Mouse (Mus musculus) large intestine, adult 2 months (tissue): ENCODE data around the gene Magix. TPM values are rescaled to one million over a fixed set of nuclear protein-coding genes. Genes with fewer than 3 reads are reported as not detected.
"Not testable (repeated sequence)": the region's sequence is repeated elsewhere in the genome, so short reads cannot be mapped to it uniquely, and the experiment has no call there.

Experiments used
- DNase-seq: peaks from one replicate; pipeline ENCODE4 v3.0.0-alpha.2; 2012; ENCODE audit warnings: low read depth, low spot score
- WGBS: fragments of 180-500 bp; shearing (Covaris S2); methylation state at CpG from one replicate; pipeline ENCODE4 v1.1.7; 2018; 5-methylcytosine and 5-hydroxymethylcytosine counted together
- polyA plus RNA-seq: library from polyadenylated mRNA; depleted of rRNA; stranded (reverse); fragments of >200 nt; gene quantifications from 2 replicates; pipeline ENCODE4 v1.2.3, GENCODE M21; 2012; rRNA removed

Magix gene
- polyA plus RNA-seq, result 1.0 and 1.1 TPM in 2 replicates

DNA sequence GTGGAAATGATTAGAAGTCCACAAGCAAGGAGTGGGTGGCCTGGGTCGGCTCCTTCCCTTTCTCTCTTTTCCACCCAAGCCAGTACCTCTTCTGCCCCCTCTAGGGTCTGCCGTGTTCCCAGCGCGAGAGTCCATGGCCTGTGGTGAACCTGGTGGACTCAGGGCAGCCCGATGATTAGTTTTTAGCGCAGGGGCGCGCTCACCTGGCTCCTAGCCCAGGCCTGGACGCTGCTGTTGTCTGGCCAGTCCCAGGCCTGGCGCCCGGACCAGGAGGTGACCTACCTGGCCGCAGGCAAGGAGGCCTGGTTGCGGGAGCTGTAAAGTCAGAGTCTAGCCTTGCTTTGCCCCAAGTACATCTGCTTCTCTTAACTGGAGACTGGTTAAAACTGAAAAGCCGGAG lies at the start of gene Magix:
Gene Magix (minus strand): TSS at position 388 of the 400 bp plus-strand sequence.
- WGBS, result 65% methylated on average over 14 of the region's 14 CpGs

DNA sequence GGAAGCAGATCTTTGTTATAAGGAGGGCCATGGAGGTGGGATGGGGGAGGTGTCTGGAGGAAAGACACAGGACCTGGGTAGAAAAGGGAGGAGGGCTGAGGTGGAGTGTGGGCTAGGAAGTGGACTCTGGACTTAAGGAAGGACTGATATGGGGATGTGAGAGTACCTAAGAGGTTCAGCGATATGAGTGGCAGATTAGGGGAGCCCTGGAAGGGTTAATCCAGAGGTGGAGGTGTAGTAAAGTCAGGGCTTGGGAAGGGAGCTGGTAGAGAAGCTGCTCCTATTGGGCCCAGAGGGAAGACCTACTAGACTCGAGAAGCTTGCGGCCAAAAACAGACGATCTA lies 47.8 kb upstream of the Magix start:
- WGBS, result 24% methylated on average over 4 of the region's 4 CpGs
- DNase-seq, result no peak

More for the DNA sequence above, at the start of gene Magix:
- DNase-seq, result no peak

DNA sequence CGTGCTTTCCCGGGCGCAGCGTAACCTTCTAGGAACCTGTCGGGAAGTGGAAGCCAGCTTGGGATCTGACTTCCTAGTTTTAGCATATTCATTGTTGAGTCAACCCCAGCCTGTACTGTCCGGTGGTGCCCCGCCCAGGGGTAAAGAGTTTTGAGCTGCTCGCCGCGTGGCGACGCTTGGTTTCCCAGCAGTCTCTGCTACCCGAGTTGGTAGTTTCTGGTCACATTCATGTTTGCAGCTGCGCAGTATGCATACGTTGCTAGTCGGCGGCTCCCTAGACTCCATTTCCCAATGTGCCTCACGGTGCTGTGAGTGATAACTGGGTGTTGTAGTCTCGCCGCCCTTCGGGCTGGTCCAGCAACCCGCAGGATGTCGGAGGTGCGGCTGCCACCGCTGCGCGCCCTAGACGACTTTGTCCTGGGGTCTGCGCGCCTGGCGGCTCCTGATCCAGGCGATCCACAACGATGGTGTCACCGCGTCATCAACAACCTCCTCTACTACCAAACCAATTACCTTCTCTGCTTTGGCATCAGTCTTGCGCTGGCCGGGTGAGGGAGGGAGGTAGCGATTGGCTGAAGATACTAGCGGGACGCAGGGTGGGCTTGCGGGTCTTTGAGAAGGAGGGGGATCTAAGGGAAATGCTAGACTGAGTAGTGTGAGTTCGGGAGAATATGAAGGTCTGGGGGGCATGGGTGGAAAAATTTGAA lies 47.3 kb upstream of the Magix start, which contains the start of gene Praf2:
Gene Praf2 (plus strand): TSS at position 225 of the 707 bp plus-strand sequence.
- DNase-seq, result peak; percentile 69
- 15% methylated on average over 42 of the region's 42 CpGs for WGBS

DNA sequence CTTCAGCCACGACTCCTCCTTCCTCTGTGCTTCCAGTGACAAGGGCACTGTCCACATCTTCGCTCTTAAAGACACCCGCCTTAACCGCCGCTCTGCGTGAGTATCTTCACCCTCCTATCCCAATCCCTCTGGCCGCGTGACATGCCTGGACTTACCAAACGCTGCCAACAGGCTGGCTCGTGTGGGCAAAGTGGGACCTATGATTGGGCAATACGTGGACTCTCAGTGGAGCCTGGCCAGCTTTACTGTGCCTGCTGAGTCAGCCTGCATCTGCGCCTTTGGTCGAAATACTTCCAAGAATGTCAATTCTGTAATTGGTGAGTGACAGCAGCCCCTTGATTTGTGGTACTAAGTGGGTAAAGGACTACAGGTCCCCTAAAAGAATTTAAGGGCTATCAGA lies 46.1 kb upstream of the Magix start:
- WGBS, result 82% methylated on average over 13 of the region's 13 CpGs
- no peak for DNase-seq

DNA sequence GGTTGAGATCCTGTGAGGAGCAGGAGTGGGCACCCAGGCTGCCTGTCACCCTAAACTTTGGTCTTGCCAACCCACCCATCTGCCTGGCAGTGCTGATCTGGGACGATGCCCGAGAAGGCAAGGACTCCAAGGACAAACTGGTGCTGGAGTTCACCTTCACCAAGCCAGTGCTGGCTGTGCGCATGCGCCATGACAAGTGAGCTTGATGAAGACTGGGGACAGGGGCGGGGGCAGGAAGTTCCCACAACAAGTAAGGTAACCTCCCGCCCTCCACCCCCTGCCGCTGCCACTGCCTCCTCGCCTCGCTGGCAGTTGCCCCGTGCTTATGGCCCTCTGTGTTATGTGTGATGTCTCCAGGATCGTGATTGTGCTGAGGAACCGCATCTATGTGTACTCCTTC lies 44.8 kb upstream of the Magix start:
- no peak for DNase-seq
- 90% methylated on average over 12 of the region's 12 CpGs for WGBS

DNA sequence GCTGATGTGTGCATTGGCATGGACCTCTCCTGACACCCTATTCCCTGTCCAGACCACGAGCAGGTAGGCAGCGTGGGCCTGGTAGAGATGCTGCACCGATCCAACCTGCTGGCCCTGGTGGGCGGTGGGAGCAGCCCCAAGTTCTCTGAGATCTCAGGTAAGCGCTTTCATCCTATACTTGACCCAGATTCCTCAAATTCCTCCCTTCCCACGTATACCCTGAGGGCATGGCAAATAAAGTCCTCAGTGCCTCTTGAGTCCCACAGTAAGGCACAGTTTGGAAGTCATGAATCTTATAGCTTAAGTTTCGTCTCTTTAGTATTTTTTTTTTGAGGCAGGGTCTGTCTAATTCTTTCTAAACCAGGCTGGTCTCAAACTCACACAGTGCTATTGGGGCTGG lies 43.1 kb upstream of the Magix start:
- WGBS, result 82% methylated on average over 7 of the region's 7 CpGs
- no peak for DNase-seq

DNA sequence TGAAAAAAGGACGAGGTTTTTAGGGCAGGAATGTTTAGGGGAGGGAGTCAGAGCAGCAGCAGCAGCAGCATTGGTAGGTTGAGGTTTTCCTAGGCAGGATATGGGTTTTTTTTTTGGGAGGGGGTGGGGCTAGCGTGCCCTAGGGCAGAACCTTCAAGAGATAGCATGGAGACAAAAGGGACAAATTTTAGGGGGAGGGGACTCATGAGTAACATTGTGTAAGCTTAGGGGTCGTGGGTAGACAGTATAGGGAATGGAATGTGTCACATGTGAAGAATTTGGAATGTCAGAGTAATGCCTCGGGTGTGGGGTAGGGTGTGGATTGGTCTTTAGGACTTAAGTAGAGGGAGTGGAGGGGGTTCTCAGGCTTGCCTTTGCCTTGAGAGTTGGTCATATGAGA lies 41.6 kb upstream of the Magix start:
- 15% methylated on average over 4 of the region's 4 CpGs for WGBS
- DNase-seq, result no peak

DNA sequence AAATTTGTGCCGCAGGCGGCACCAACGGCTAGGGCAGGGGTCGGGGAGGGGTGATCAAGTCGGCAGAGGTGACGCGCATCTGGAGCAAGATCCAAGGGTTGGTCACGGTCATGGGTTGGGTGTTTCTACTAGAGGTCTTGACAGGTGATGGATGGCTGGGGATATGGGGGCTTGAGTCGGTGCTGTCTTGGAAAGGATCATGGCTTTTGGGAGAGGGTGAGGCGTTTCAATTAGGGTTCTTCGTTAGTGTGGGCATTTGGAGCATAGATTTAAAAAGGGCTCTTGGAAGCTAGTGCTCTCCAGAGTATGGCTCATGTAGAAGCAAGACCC lies 41.2 kb upstream of the Magix start:
- 15% methylated on average over 11 of the region's 11 CpGs for WGBS
- DNase-seq, result no peak

DNA sequence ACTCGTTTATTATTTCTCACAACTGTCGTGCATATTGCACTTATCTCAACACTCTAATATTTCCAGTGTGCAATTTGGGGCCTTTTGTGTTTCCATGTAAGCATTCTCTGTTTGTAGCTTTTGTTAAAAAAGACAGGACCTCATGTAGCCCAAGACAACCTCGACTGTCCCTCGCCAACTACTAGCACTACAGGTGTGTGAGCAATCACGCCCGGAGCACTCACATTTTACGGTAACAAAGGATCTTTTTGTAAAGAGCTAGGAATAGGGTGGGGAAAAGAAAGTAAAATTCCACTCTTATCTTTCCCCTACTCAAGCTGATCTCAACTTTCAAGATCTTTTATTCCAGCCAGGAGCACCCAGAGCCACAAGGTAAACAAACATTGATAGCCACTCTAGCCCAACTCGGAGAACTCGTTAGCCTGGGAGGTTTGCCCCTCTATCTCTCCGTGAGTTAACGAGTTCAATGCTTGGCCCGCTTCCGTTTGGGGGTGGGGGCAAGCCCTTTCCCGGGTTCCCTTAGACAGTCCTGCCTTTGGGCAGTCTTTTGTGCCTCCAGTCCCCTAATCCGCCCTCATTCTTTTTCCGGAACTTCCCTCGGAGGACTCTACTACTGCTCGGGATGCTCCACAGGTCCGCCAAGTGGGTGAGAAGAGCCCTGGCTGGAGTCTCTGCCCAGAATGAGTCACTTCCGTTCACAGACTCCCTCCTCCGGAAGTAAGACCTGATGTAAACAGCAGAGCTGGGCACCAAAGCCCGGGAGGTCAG lies 40.6 kb upstream of the Magix start, which contains the start of gene Gm45208:
Gene Gm45208 (plus strand): TSS at position 732 of the 768 bp plus-strand sequence.
- no peak for DNase-seq
- 20% methylated on average over 22 of the region's 22 CpGs for WGBS

DNA sequence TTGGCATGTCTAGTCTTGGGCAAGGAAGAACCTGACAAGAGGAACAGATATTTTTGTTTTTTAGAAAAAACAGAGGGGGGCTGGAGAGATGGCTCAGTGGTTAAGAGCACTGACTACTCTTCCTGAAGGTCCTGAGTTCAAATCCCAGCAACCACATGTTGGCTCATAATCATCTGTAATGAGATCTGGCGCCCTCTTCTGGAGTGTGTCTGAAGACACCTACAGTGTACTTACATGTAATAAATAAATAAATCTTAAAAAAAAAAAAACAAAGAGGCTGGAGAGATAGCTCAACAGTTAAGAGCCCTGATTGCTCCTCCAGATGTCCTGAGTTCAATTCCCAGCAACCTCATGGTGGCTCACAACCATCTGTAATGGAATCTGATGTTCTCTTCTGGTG lies 35.0 kb upstream of the Magix start:
- DNase-seq, result not testable (repeated sequence)
- 64% methylated on average over 1 of the region's 1 CpGs for WGBS

DNA sequence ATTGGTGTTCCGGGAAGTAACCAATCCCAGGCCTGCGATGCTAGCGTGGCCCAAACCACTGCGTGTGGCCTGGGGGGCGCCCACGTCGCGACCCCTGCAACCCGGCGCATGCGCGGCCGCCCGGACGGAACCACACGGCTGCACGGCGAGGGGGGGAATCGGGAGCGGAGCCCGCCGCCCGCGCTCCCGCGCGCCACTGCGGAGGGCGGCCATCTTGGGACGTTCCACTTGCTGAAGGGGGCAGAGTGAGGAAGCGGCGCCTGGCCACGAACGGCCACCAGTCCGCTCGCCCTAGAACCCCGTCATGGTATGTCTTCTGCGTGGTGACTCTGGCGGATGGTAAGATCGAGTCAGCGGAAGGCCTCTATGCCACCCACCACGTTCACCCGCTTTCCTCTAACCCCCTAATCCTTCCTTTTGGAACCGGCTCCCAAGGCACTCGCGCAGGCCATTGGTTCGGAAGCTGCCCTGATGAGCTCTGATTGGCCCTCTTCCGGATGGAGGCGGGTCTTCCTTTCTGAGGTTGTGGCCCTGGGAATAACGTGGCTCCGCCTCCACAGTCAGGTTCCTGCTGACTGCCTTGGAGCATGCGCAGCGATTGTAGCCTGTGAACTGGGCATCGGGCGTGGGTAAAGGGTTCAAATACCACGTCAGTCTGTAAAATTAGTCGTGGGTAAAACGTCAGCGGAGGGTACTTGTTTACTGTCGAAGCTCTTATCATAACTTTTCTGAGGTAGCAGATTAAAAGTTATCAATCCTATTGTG lies 33.3 kb upstream of the Magix start, which contains the start of gene Wdr45:
Gene Wdr45 (plus strand): TSS at position 199 of the 765 bp plus-strand sequence.
- DNase-seq, result peak; percentile 64
- 14% methylated on average over 40 of the region's 60 CpGs for WGBS

DNA sequence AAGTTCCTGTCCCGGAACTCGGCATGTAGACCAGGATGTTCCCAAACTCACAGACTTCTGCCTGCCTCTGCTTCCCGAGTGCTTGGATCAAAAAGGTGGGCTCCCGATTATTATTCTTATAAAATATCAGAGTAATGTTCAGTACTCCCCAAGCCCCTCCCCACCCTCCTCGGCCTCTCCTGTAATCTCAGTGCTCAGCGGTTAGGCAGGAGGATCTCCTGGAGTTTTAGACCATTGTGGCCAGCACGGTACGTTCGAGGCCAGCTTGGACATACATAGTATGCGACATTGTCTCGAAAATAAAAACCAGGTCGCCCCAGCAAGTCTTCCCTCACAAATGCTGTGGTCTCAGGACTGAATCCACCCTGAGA lies 32.7 kb upstream of the Magix start:
- DNase-seq, result not testable (repeated sequence)
- 15% methylated on average over 6 of the region's 12 CpGs for WGBS

DNA sequence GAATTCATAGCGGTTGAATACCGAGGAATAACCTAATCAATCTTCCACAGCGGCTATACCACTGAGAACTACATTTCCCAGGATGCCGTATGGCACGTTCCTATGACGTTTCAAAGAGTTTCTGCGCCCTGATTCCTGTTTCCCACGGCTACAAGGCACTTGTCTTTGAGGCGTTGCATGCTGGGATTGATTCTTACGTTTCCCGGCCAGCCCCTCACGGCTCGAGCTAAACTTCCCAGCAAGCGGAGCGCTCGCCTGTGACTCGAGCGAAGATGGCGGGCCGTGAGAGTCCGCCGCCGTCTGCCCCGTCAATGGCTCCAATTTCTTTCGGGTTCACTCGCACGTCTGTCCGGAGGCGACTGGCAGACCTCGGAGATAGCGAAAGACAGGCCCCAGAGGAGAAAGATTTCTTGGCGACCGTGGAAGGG lies 15.9 kb upstream of the Magix start, which contains the start of gene Gpkow:
Gene Gpkow (plus strand): TSS at position 178 of the 428 bp plus-strand sequence.
- peak; percentile 75 for DNase-seq
- 17% methylated on average over 33 of the region's 33 CpGs for WGBS

DNA sequence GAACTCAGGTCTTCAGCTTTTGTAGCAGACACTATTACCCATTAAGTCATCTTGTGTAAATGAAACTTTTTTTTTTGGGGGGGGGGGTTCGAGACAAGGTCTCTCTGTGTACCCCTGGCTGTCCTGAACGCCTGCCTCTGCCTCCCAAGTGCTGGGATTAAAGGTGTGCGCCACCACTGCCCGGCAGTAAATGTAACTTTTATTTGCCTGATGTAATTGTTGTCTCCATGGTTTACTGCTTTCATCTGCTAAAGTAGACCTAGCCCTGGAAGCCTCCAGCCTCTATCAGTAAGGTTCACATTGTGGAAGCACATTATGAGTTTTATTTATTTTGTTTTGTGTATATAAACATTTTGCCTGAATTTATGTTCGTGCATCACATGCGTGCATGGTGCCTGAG lies 15.5 kb upstream of the Magix start:
- 26% methylated on average over 6 of the region's 6 CpGs for WGBS
- no peak for DNase-seq

DNA sequence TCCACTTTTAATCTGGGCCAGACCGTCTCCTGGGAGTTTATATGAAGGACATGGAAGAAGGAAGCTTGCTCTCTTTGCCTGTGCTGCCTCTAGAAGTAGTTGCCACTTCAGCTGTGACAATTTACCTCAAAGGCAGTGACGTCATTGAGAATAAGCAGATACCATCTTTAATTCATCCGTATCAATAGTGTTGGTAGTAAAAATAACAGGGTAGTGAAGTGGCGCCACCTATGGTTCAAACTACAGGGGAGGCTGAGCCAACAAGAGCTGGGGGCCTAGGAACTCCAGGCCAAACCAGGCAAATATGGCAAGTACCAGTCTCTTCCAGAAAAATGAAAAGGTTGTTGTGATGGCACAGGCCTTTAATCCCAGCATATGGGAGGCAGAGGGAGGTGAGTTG lies 11.8 kb upstream of the Magix start:
- DNase-seq, result no peak
- 38% methylated on average over 4 of the region's 4 CpGs for WGBS

DNA sequence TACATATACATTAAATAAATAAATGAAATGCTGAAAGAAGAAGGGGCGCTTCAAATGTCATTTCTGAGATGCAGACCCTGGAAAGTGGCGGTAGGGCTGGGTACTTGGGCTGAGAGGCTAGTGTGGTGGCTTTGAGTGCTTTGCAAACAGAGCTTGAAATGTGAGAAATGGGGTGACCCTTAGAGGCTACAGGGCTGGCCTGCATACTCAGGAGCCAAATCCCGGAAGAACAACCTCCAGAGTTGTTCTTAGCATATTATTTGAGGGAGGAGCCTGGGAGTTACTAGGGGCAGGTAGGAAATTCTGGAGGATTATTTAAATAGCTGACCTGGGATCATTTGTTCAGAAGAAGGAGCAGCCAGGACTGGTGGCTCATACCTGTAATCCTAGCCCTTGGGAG lies 9.4 kb upstream of the Magix start:
- WGBS, result 59% methylated on average over 3 of the region's 3 CpGs
- DNase-seq, result no peak

DNA sequence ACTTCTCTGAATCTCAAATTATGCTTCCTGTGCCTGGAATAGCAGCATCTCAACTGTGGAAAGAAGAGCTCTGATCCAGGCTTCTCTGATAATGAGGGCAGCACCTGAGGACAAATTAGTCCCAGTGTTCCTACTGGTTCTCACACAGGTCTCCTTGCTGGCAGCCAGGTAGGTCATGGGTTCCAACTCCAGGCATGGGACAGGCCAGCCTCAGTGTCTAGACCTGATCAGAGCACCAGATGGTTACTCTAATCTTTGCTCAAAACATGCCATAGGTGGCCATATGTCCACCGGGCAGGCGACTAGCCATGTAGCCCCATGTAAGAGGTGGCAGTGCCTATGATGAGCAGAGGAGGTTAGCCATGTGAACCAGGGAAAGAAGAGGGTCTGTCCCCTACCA lies 7.3 kb upstream of the Magix start:
- WGBS, result 86% methylated on average over 2 of the region's 2 CpGs
- DNase-seq, result no peak

DNA sequence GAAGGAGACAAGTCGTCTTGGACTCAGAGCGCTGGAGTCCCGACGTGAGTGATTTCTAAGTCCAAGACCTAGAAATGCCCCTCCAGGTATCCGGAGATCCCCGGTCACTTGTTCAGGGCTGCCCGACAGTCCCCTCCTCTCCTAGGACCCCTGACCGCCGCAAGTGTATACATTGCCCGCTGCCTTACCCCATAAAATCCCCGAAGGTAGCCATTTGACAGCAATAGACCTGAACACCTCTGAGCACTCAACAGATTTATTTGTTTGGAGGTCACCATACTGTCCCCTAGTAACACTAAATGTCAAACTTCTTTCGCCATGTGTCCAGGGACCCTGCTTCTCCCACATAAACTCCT lies 1.0 kb downstream of the Magix start:
- WGBS, result 19% methylated on average over 12 of the region's 12 CpGs
- DNase-seq, result no peak

DNA sequence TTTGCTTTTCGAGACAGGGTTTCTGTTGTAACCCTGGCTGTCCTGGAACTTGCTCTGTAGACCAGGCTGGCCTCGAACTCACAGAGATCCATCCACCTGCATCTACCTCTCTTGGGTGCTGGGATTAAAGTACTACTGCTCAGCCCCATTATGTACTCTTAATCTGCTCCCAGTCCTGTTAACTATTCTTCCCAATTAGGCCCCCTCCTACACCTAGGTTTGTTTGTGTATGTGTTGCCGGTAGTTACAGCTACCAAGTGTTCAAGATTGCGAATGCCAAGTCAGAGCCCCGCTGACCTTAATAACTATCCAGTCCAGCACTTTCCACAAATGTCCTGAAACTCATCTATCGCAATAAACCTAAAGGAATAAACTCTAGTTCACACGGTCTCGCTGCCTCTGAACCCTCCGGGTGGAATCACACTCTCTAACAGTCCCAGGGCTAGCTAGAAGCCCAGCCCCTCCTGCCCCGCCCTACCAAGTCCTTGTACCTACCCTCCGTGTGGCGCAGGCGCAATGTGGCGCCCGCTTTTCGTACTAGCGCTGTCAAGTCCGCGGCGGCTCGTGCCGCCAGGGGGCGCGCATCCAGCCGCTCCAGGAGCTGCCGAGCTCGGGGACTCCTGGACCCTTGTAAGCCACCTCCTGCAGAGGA lies 1.5 kb downstream of the Magix start:
- DNase-seq, result no peak
- 16% methylated on average over 27 of the region's 27 CpGs for WGBS

DNA sequence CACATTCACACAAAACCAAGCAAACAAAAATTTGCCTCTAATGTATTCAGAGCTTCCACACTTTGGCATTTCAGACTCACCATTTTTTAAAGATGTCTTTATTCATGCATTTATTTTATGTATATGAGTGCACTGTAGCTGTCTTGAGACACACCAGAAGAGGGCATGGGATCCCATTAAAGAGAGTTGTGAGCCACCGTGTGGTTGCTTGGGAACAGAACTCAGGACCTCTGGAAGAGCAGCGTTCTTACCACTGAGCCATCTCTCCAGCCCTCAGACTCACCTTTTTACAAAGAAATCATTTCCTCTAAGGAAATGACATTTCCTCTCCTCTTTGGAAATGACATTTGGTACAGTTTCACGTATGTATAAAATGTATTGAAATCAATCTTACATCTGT lies 2.1 kb downstream of the Magix start:
- 26% methylated on average over 3 of the region's 3 CpGs for WGBS
- DNase-seq, result no peak
